ENCODE assay signal across 8 mouse cellular contexts in the genomic region with DNA sequence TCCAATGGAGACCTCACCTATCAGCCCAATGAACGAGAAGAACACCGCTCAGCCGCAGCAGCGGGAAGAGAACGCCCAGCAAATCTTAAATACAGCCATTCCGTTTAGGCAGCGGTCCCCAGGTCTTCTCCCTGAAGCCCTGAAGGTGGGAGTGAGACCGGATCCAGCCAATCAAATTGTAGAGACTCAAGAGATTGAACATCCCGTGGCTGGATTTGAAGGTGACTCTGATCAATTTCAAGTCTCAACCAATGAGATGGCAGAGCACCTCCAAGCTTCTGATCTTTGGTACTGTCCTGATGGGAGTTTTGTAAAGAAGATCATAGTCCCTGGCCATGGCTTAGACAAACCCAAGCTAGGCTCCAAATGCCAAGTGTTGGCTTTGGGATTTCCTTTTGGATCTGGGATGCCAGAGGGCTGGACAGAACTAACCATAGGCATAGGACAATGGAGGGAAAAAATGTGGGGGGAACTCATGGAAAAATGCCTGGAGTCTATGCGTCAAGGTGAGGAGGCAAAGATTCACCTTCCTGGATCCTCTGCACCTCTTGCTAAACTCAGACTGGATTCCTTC. TPM values are rescaled to one million over a fixed set of nuclear protein-coding genes. Genes with fewer than 3 reads are reported as not detected.
DNase-seq lines count a peak whose midpoint lies in the region; ATAC-seq and TF ChIP-seq lines count a peak whose summit lies in the region.

No protein-coding gene starts in this region.

- peak overlapping the region; percentile 79 for H3K9ac ChIP-seq in limb, embryonic 13.5 days

- peak; percentile 48 for DNase-seq in cerebellum, adult 11-12 months
- DNase-seq in cerebellum, postnatal 4 days (ENCODE audit: low spot score in 2 of 2): no peak
- DNase-seq in testis, postnatal 10 days (ENCODE audit: low spot score): no peak
- DNase-seq in spleen, postnatal 4 days (ENCODE audit: low spot score in 2 of 2): no peak
- DNase-seq in gastrocnemius, postnatal 25 days: no peak

- H3K4me3 ChIP-seq in testis, adult 2 months (ENCODE audit: control insufficient read depth, low read depth, low read length): peak overlapping the region; percentile 95
- peak overlapping the region; percentile 98 for H3K4me3 ChIP-seq in limb, embryonic 13.5 days

- ATAC-seq in limb, embryonic 13.5 days (ENCODE audit: low FRiP score, low read depth): no peak
- no peak for ATAC-seq in megakaryocyte-erythroid progenitor cell, adult 5-6 weeks (replicated peaks; ENCODE audit: low FRiP score, low TSS enrichment, poor library complexity, severe bottlenecking)

- peak overlapping the region; percentile 63 for H3K27ac ChIP-seq in testis, adult 2 months (ENCODE audit: control insufficient read depth, insufficient read depth, low read depth, low read length)
- no peak overlapping the region for H3K27ac ChIP-seq in limb, embryonic 13.5 days

- H3K27me3 ChIP-seq in testis, adult 2 months (ENCODE audit: control insufficient read depth, insufficient read depth, low read length): no peaks in the 10 kb centered on the region
- H3K27me3 ChIP-seq in limb, embryonic 13.5 days: no peaks in the 10 kb centered on the region

- H3K9me3 ChIP-seq in limb, embryonic 13.5 days: no peaks in the 10 kb centered on the region

- no peaks in the 10 kb centered on the region; the same call in 1 of the 2 replicates for H3K36me3 ChIP-seq in testis, adult 2 months (ENCODE audit: control insufficient read depth, insufficient read depth, low read length)
- H3K36me3 ChIP-seq in limb, embryonic 13.5 days: peaks cover 20% of the 10 kb centered on the region

- 50% methylated on average over 10 of the region's 10 CpGs for WGBS in limb, embryonic 13.5 days

- no peak for TF ChIP-seq POLR2A in testis, adult 2 months (IDR thresholded peaks at IDR 0.05; ENCODE audit: control insufficient read depth, low read depth, low read length)

- no peak for TF ChIP-seq CTCF in testis, adult 2 months (IDR thresholded peaks at IDR 0.05; ENCODE audit: control insufficient read depth, insufficient read depth, insufficient replicate concordance, low read depth, low read length)

- H3K4me1 ChIP-seq in testis, adult 2 months (ENCODE audit: control insufficient read depth, insufficient read depth, low read length): peaks cover 21% of the 10 kb centered on the region
- H3K4me1 ChIP-seq in limb, embryonic 13.5 days: peaks cover 41% of the 10 kb centered on the region

- peak overlapping the region; percentile 81 for H3K4me2 ChIP-seq in limb, embryonic 13.5 days (replicated peaks)

RNA-seq across cellular contexts. Expression of gene Fkbpl, which starts 0.8 kb away (rescaled TPM):
- polyA plus RNA-seq in testis, adult 2 months (2012; rRNA removed): 156 and 172 TPM in 2 replicates
- 16.5 and 18.8 TPM in 2 replicates for polyA plus RNA-seq in limb, embryonic 13.5 days (2015; fragmentation: Nextera tagmentation; extraction: Ambion mirVana)
- total RNA-seq in megakaryocyte-erythroid progenitor cell, adult 5-6 weeks (2014; fragmentation: Nextera tagmentation): 5.5 TPM in 2 replicates
- 14.7 and 26.2 TPM in 2 replicates for total RNA-seq in megakaryocyte-erythroid progenitor cell, adult 5-6 weeks (2017)
- 1 to 10 TPM; 5.9 to 7.0 TPM for total RNA-seq in gastrocnemius, postnatal 25 days (2021)

RNA-seq across cellular contexts. Expression of gene Atf6b, which starts 1.6 kb away (rescaled TPM):
- 27.9 and 28.4 TPM in 2 replicates for polyA plus RNA-seq in testis, adult 2 months (2012; rRNA removed)
- polyA plus RNA-seq in limb, embryonic 13.5 days (2015; fragmentation: Nextera tagmentation; extraction: Ambion mirVana): 97.6 and 99.6 TPM in 2 replicates
- 20.6 and 31.3 TPM in 2 replicates for total RNA-seq in megakaryocyte-erythroid progenitor cell, adult 5-6 weeks (2014; fragmentation: Nextera tagmentation)
- 8.7 and 11.5 TPM in 2 replicates for total RNA-seq in megakaryocyte-erythroid progenitor cell, adult 5-6 weeks (2017)
- total RNA-seq in gastrocnemius, postnatal 25 days (2021): 1 to 10 TPM; 7.1 to 7.2 TPM

RNA-seq across cellular contexts. Expression of gene Prrt1, which starts 16.0 kb away (rescaled TPM):
- polyA plus RNA-seq in testis, adult 2 months (2012; rRNA removed): 1.5 and 1.6 TPM in 2 replicates
- 0.25 and 0.40 TPM in 2 replicates for polyA plus RNA-seq in limb, embryonic 13.5 days (2015; fragmentation: Nextera tagmentation; extraction: Ambion mirVana)
- 0.59 TPM in 1 of 2 replicates, not detected in the other for total RNA-seq in megakaryocyte-erythroid progenitor cell, adult 5-6 weeks (2014; fragmentation: Nextera tagmentation)
- total RNA-seq in megakaryocyte-erythroid progenitor cell, adult 5-6 weeks (2017): 0.75 TPM in 1 of 2 replicates, not detected in the other
- total RNA-seq in gastrocnemius, postnatal 25 days (2021): 1 to 10 TPM in 1 of 2 experiments, under 1 TPM in 1; 0.35 to 1.5 TPM

RNA-seq across cellular contexts. Expression of gene Ppt2, which starts 17.0 kb away (rescaled TPM):
- 15.9 and 20.2 TPM in 2 replicates for polyA plus RNA-seq in testis, adult 2 months (2012; rRNA removed)
- polyA plus RNA-seq in limb, embryonic 13.5 days (2015; fragmentation: Nextera tagmentation; extraction: Ambion mirVana): 22.8 and 24.4 TPM in 2 replicates
- 31.3 and 35.4 TPM in 2 replicates for total RNA-seq in megakaryocyte-erythroid progenitor cell, adult 5-6 weeks (2014; fragmentation: Nextera tagmentation)
- 10.4 and 17.0 TPM in 2 replicates for total RNA-seq in megakaryocyte-erythroid progenitor cell, adult 5-6 weeks (2017)
- total RNA-seq in gastrocnemius, postnatal 25 days (2021): 10 to 100 TPM; 37.2 to 43.0 TPM

RNA-seq across cellular contexts. Expression of gene Tnxb, which starts 25.0 kb away (rescaled TPM):
- polyA plus RNA-seq in testis, adult 2 months (2012; rRNA removed): 0.77 and 1.9 TPM in 2 replicates
- 0.09 TPM in 2 replicates for polyA plus RNA-seq in limb, embryonic 13.5 days (2015; fragmentation: Nextera tagmentation; extraction: Ambion mirVana)
- not detected in 2 replicates for total RNA-seq in megakaryocyte-erythroid progenitor cell, adult 5-6 weeks (2014; fragmentation: Nextera tagmentation)
- total RNA-seq in megakaryocyte-erythroid progenitor cell, adult 5-6 weeks (2017): not detected in 2 replicates
- total RNA-seq in gastrocnemius, postnatal 25 days (2021): 10 to 100 TPM; 38.3 to 50.5 TPM
